22 mouse cellular contexts compared by ENCODE assay signal in the genomic region with DNA sequence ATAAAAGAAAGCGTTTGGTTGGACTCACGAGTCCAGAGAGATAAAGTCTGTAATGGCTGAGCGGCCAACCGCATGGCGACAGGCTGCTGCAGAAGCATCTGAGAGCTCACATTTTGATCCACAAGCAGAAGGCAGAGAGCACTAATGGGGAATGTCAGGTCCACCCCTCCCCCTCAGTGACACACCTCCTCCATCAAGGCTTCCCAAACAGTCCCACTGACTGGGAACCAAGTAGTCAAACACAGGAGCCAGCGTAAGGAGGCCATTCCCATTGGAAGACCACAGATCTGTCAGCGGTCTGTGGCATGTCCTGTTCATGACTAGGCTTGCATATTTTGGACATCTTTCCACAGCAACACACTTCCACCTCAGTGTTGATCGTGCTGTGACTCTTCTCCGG. TPM values are rescaled to one million over a fixed set of nuclear protein-coding genes. Genes with fewer than 3 reads are reported as not detected.
DNase-seq lines count a peak whose midpoint lies in the region; ATAC-seq lines count a peak whose summit lies in the region.
"Had no signal": no experiment of that assay in that cellular context is flagged by ENCODE, and none has a peak within 500 bp of the region (broad histone marks: within the 10 kb centered on the region; RNA-seq: fewer than 3 reads in every experiment).

No protein-coding gene starts in this region.

- no peak overlapping the region for H3K4me3 ChIP-seq in heart, embryonic 12.5 days
- H3K4me3 ChIP-seq: embryonic facial prominence, embryonic 13.5 days; forebrain, embryonic 12.5 days; hindbrain, embryonic 12.5 days had no signal

- ATAC-seq in heart, embryonic 12.5 days (ENCODE audit: insufficient number of reproducible peaks, low FRiP score): no peak
- ATAC-seq: activated CD4-positive, CD25-positive, alpha-beta regulatory T cell, adult 4 months; forebrain, embryonic 16.5 days; hindbrain, embryonic 16.5 days had no signal

- peak; percentile 77 for DNase-seq in heart, adult 11 months
- peak; percentile 1 for DNase-seq in kidney, postnatal 10 days
- DNase-seq in kidney, postnatal 4 days: no peak
- DNase-seq in urinary bladder, postnatal 10 days (ENCODE audit: low spot score): peak; percentile 3
- no peak for DNase-seq in urinary bladder, postnatal 36 days (ENCODE audit: low spot score in 2 of 2)
- DNase-seq in ovary, adult 18-20 months (ENCODE audit: low spot score): no peak
- DNase-seq: adrenal gland, postnatal 14 days; cerebellum, adult 11-12 months; cerebellum, adult 9-10 months; cerebellum, postnatal 25 days; gastrocnemius, postnatal 14 days; heart, postnatal 36 days had no signal

- H3K36me3 ChIP-seq in heart, embryonic 12.5 days: no peaks in the 10 kb centered on the region
- H3K36me3 ChIP-seq: embryonic facial prominence, embryonic 13.5 days; forebrain, embryonic 12.5 days; hindbrain, embryonic 12.5 days had no signal

- no peak overlapping the region for H3K9ac ChIP-seq in heart, embryonic 12.5 days
- H3K9ac ChIP-seq: embryonic facial prominence, embryonic 13.5 days; forebrain, embryonic 12.5 days; hindbrain, embryonic 12.5 days had no signal

- WGBS in heart, embryonic 12.5 days: 92% methylated on average over 9 of the region's 9 CpGs

- H3K9me3 ChIP-seq in heart, embryonic 12.5 days (replicated peaks): no peaks in the 10 kb centered on the region
- H3K9me3 ChIP-seq: embryonic facial prominence, embryonic 13.5 days; forebrain, embryonic 12.5 days; hindbrain, embryonic 12.5 days had no signal

- H3K27me3 ChIP-seq in heart, embryonic 12.5 days (replicated peaks): peaks cover 17% of the 10 kb centered on the region

- peaks cover 26% of the 10 kb centered on the region for H3K4me1 ChIP-seq in heart, embryonic 12.5 days (replicated peaks)

- H3K4me2 ChIP-seq in heart, embryonic 12.5 days: no peak overlapping the region
- H3K4me2 ChIP-seq: embryonic facial prominence, embryonic 13.5 days; forebrain, embryonic 12.5 days; heart, embryonic 11.5 days; hindbrain, embryonic 12.5 days had no signal

- H3K27ac ChIP-seq in heart, embryonic 12.5 days (ENCODE audit: poor library complexity, severe bottlenecking): no peak overlapping the region
- H3K27ac ChIP-seq: embryonic facial prominence, embryonic 13.5 days; forebrain, embryonic 12.5 days; hindbrain, embryonic 12.5 days had no signal

RNA-seq across cellular contexts. Expression of a gene that starts 12.5 kb away (rescaled TPM):
- 3.4 and 3.9 TPM in 2 replicates for polyA plus RNA-seq in heart, embryonic 12.5 days (2016; fragmentation: Nextera tagmentation; extraction: Ambion mirVana)
- polyA plus RNA-seq: C2C12 had no signal

RNA-seq across cellular contexts. Expression of a gene that starts 20.7 kb away (rescaled TPM):
- 15.6 and 17.7 TPM in 2 replicates for polyA plus RNA-seq in heart, embryonic 12.5 days (2016; fragmentation: Nextera tagmentation; extraction: Ambion mirVana)

RNA-seq across cellular contexts. Expression of a gene that starts 40.5 kb away (rescaled TPM):
- polyA plus RNA-seq in heart, embryonic 12.5 days (2016; fragmentation: Nextera tagmentation; extraction: Ambion mirVana): 0.23 and 0.49 TPM in 2 replicates
- polyA plus RNA-seq: cortical plate, adult 2 months had no signal

RNA-seq across cellular contexts. Expression of a gene that starts 54.9 kb away (rescaled TPM):
- 0.37 and 0.60 TPM in 2 replicates for polyA plus RNA-seq in heart, embryonic 12.5 days (2016; fragmentation: Nextera tagmentation; extraction: Ambion mirVana)
- polyA plus RNA-seq: activated CD4-positive, CD25-positive, alpha-beta regulatory T cell, adult 4 months; C2C12; cortical plate, adult 2 months had no signal

Comparison
In these comparisons a context has a peak if more than half of its experiments do, and no peak if none do; other contexts are left out.
1. DNase-seq: peak in heart, adult 11 months (single experiment), kidney, postnatal 10 days (single experiment) and urinary bladder, postnatal 10 days (single experiment); none in kidney, postnatal 4 days (0 of 2), urinary bladder, postnatal 36 days (0 of 2) and ovary, adult 18-20 months (single experiment).